26 mouse cellular contexts compared by ENCODE assay signal in the genomic region with DNA sequence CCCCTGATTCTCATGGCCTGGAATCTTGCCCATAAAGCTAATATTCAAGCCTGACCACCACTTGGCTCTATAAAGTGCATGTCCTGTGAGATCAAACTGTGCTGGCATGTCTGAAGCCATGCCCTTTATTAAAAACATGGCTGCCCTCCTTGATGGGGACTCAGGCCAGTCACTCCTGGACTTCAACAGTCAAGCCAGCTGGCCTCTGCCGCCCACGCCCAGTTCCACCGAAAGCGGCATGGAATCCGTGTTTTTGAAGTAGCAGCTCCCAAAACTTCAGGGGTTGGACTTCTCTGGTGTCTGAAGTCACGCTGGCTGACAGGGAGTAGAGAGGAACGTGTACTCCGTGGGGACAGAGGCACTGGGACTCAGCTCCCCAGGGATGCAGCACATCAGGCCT. TPM values are rescaled to one million over a fixed set of nuclear protein-coding genes. Genes with fewer than 3 reads are reported as not detected.
DNase-seq lines count a peak whose midpoint lies in the region; ATAC-seq and TF ChIP-seq lines count a peak whose summit lies in the region.
"Had no signal": no experiment of that assay in that cellular context is flagged by ENCODE, and none has a peak within 500 bp of the region (broad histone marks: within the 10 kb centered on the region; RNA-seq: fewer than 3 reads in every experiment).

No protein-coding gene starts in this region.

- H3K36me3 ChIP-seq in liver, adult 2 months (ENCODE audit: control insufficient read depth, insufficient read depth, low read length) = no peaks in the 10 kb centered on the region
- H3K36me3 ChIP-seq in midbrain, embryonic 10.5 days = 0 out of 2 replicates have a peak, but pooled peaks cover 4% of the 10 kb centered on the region
- H3K36me3 ChIP-seq in midbrain, embryonic 11.5 days (ENCODE audit: control insufficient read depth, insufficient read depth, low read length) = no peaks in the 10 kb centered on the region
- H3K36me3 ChIP-seq: embryonic facial prominence, embryonic 10.5 days; embryonic facial prominence, embryonic 12.5 days; forebrain, embryonic 15.5 days; G1E had no signal

- H3K9me3 ChIP-seq in midbrain, embryonic 10.5 days (replicated peaks) = no peaks in the 10 kb centered on the region
- H3K9me3 ChIP-seq in midbrain, embryonic 11.5 days (ENCODE audit: control insufficient read depth, low read length) = no peaks in the 10 kb centered on the region
- H3K9me3 ChIP-seq: embryonic facial prominence, embryonic 10.5 days; embryonic facial prominence, embryonic 12.5 days; forebrain, embryonic 13.5 days; forebrain, embryonic 15.5 days had no signal

- H3K4me2 ChIP-seq in midbrain, embryonic 11.5 days = no peak overlapping the region
- H3K4me2 ChIP-seq: embryonic facial prominence, embryonic 12.5 days; forebrain, embryonic 13.5 days; forebrain, embryonic 15.5 days had no signal

- no peak for ATAC-seq in midbrain, embryonic 11.5 days (ENCODE audit: low FRiP score)
- ATAC-seq: CD4-positive, CD25-positive, alpha-beta regulatory T cell, adult 4 months; forebrain, embryonic 13.5 days; forebrain, embryonic 15.5 days; forebrain, postnatal 0 days had no signal

- no peaks in the 10 kb centered on the region for H3K79me2 ChIP-seq in liver, adult 2 months (ENCODE audit: control insufficient read depth, insufficient read depth, low read length)

- peaks cover 22% of the 10 kb centered on the region for H3K4me1 ChIP-seq in liver, adult 2 months (ENCODE audit: control insufficient read depth, insufficient read depth, low read length)
- no peaks in the 10 kb centered on the region; the same call in 1 of the 2 replicates for H3K4me1 ChIP-seq in midbrain, embryonic 10.5 days
- H3K4me1 ChIP-seq in midbrain, embryonic 11.5 days (ENCODE audit: control insufficient read depth, insufficient read depth, low read length) = no peaks in the 10 kb centered on the region
- H3K4me1 ChIP-seq: forebrain, embryonic 13.5 days; forebrain, embryonic 15.5 days had no signal

- no peak for TF ChIP-seq CTCF in liver, adult 2 months (IDR thresholded peaks at IDR 0.05; ENCODE audit: low read depth, low read length)

- H3K9ac ChIP-seq in liver, adult 2 months (ENCODE audit: low read depth, low read length) = no peak overlapping the region
- no peak overlapping the region for H3K9ac ChIP-seq in midbrain, embryonic 11.5 days (ENCODE audit: low read length)
- H3K9ac ChIP-seq: embryonic facial prominence, embryonic 12.5 days; forebrain, embryonic 13.5 days; forebrain, embryonic 15.5 days; forebrain, postnatal 0 days had no signal

- DNase-seq in cerebellum, adult 18-20 months = peak; percentile 47 to 52
- no peak for DNase-seq in cerebellum, adult 8-10 months
- DNase-seq in cerebellum, postnatal 14 days = peak; percentile 35 to 49
- DNase-seq in cerebellum, postnatal 4 days (ENCODE audit: low spot score in 2 of 2) = no peak
- DNase-seq in liver, adult 2 months (ENCODE audit: extremely low read depth, low read depth, low spot score) = no peak
- DNase-seq in liver = no peak
- no peak for DNase-seq in midbrain, embryonic 10.5 days (ENCODE audit: low spot score)
- no peak for DNase-seq in midbrain, embryonic 11.5 days (ENCODE audit: low spot score, missing footprints)
- DNase-seq: adrenal gland, adult 2 months; adrenal gland, postnatal 10 days; adrenal gland, postnatal 25 days; B cell, adult 2 months; cerebellum, adult 11 months; cerebellum, adult 9-11 months; forebrain, postnatal 0 days had no signal

- H3K27me3 ChIP-seq in liver, adult 2 months (ENCODE audit: control insufficient read depth, insufficient read depth, low read length) = no peaks in the 10 kb centered on the region
- no peaks in the 10 kb centered on the region for H3K27me3 ChIP-seq in midbrain, embryonic 10.5 days (ENCODE audit: low read depth, poor library complexity, severe bottlenecking)
- H3K27me3 ChIP-seq in midbrain, embryonic 11.5 days (ENCODE audit: control insufficient read depth, insufficient read depth, low read length) = no peaks in the 10 kb centered on the region
- H3K27me3 ChIP-seq: embryonic facial prominence, embryonic 12.5 days; forebrain, embryonic 13.5 days; forebrain, embryonic 15.5 days had no signal

- no peak overlapping the region for H3K4me3 ChIP-seq in liver, adult 2 months (ENCODE audit: insufficient read depth, low read depth, low read length)
- H3K4me3 ChIP-seq in midbrain, embryonic 10.5 days = no peak overlapping the region
- H3K4me3 ChIP-seq in midbrain, embryonic 11.5 days (ENCODE audit: low read depth, low read length) = no peak overlapping the region
- H3K4me3 ChIP-seq: embryonic facial prominence, embryonic 10.5 days; embryonic facial prominence, embryonic 12.5 days; forebrain, embryonic 13.5 days; forebrain, embryonic 15.5 days had no signal

- H3K27ac ChIP-seq in liver, adult 2 months (replicated peaks; ENCODE audit: insufficient read depth, low read depth, low read length) = peak overlapping the region; percentile 45
- peak overlapping the region; percentile 35; the same call in 1 of the 2 replicates for H3K27ac ChIP-seq in midbrain, embryonic 10.5 days (replicated peaks)
- H3K27ac ChIP-seq in midbrain, embryonic 11.5 days (ENCODE audit: low read depth, low read length) = no peak overlapping the region
- H3K27ac ChIP-seq: embryonic facial prominence, embryonic 10.5 days; embryonic facial prominence, embryonic 12.5 days; forebrain, embryonic 13.5 days; forebrain, embryonic 15.5 days had no signal

- TF ChIP-seq POLR2A in liver, adult 2 months (IDR thresholded peaks at IDR 0.05; ENCODE audit: extremely low read depth, insufficient read depth, low read length) = no peak

- WGBS in liver, adult 2 months = 65% methylated on average over 8 of the region's 8 CpGs
- 86% methylated on average over 8 of the region's 8 CpGs for WGBS in midbrain, embryonic 10.5 days
- 93% methylated on average over 8 of the region's 8 CpGs for WGBS in midbrain, embryonic 11.5 days

RNA-seq across cellular contexts. Expression of a gene that starts 40.8 kb away (rescaled TPM):
- not detected in 2 replicates for total RNA-seq in liver, adult 2 months (2014; rRNA removed)
- not detected in 2 replicates for polyA plus RNA-seq in liver, adult 2 months (2012; rRNA removed)
- polyA plus RNA-seq in midbrain, embryonic 10.5 days (2016; fragmentation: Nextera tagmentation; extraction: Ambion mirVana) = not detected in 2 replicates
- polyA plus RNA-seq in midbrain, embryonic 11.5 days (2014; fragmentation: Nextera tagmentation; extraction: Ambion mirVana) = not detected in 2 replicates
- total RNA-seq: adrenal gland, adult 2 months; adrenal gland, postnatal 10 days; adrenal gland, postnatal 25 days; adrenal gland, postnatal 4 days; CH12.LX; forebrain, postnatal 0 days had no signal
- polyA plus RNA-seq: adrenal gland, adult 2 months; CD4-positive, CD25-positive, alpha-beta regulatory T cell, adult 4 months; cortical plate, adult 2 months; embryonic facial prominence, embryonic 12.5 days; embryonic facial prominence, embryonic 14.5 days; forebrain, embryonic 11.5 days; forebrain, embryonic 13.5 days; forebrain, embryonic 15.5 days; forebrain, postnatal 0 days; G1E had no signal

RNA-seq across cellular contexts. Expression of a gene that starts 50.0 kb away (rescaled TPM):
- 89.1 and 176 TPM in 2 replicates for total RNA-seq in liver, adult 2 months (2014; rRNA removed)
- polyA plus RNA-seq in liver, adult 2 months (2012; rRNA removed) = 17.1 and 50.9 TPM in 2 replicates
- polyA plus RNA-seq in midbrain, embryonic 10.5 days (2016; fragmentation: Nextera tagmentation; extraction: Ambion mirVana) = 0.22 and 0.25 TPM in 2 replicates
- 0.10 and 0.14 TPM in 2 replicates for polyA plus RNA-seq in midbrain, embryonic 11.5 days (2014; fragmentation: Nextera tagmentation; extraction: Ambion mirVana)
- total RNA-seq: adrenal gland, postnatal 25 days; CH12.LX; forebrain, postnatal 0 days had no signal
- polyA plus RNA-seq: CD4-positive, CD25-positive, alpha-beta regulatory T cell, adult 4 months; forebrain, postnatal 0 days; G1E had no signal

Comparison
In these comparisons a context has a peak if more than half of its experiments do, and no peak if none do; other contexts are left out.
1. DNase-seq: peak in cerebellum, adult 18-20 months (2 of 2) and cerebellum, postnatal 14 days (2 of 2); none in cerebellum, adult 8-10 months (single experiment), cerebellum, postnatal 4 days (0 of 2), liver, adult 2 months (single experiment), liver (single experiment), midbrain, embryonic 10.5 days (single experiment) and midbrain, embryonic 11.5 days (single experiment).
2. RNA of a gene that starts 50.0 kb away (polyA plus RNA-seq): 17.1 to 50.9 TPM in liver, adult 2 months; 0.22 to 0.25 TPM in midbrain, embryonic 10.5 days and 0.10 to 0.14 TPM in midbrain, embryonic 11.5 days; every median in the first group is over 10 times any median in the second.